Mouse (Mus musculus): ENCODE results near the gene Drd2. TPM values are rescaled to one million over a fixed set of nuclear protein-coding genes. Genes with fewer than 3 reads are reported as not detected.

The Drd2 gene
- total and polyA plus RNA-seq, 2 experiments = not detected

DNA sequence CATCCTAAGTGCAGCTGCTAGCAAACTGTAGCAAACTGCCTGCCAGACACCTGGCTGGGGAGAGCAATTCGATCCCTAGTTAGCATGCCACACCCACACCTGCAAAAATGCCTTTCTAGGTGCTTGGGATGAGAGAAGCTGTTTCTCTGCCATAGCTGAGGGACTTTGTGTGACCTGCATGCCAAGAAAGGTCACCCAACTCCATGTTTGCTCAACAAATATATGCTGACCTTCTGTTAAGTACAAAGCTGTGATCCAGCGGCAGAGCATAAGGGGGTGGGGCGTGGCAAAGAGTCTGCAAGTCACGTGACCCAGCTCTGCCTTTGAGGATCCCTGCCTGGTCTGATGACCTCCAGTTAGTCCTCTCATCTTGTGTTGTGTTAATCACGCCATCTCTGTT, 25.3 kb downstream of the Drd2 start:
- WGBS = 6% methylated on average over 5 of the region's 5 CpGs
- no peaks in the 10 kb centered on the region for H3K79me2 ChIP-seq (ENCODE audit: control insufficient read depth, insufficient read depth, low read length)
- H3K36me3 ChIP-seq (ENCODE audit: control insufficient read depth, insufficient read depth, low read length) = no peaks in the 10 kb centered on the region
- H3K27ac ChIP-seq (replicated peaks; ENCODE audit: insufficient read depth, low read depth, low read length) = no peak overlapping the region
- peak; percentile 83 for DNase-seq (ENCODE audit: extremely low read depth, low read depth, low spot score)
- no peaks in the 10 kb centered on the region for H3K27me3 ChIP-seq (ENCODE audit: control insufficient read depth, insufficient read depth, low read length)
- H3K4me3 ChIP-seq (ENCODE audit: insufficient read depth, low read depth, low read length) = no peak overlapping the region
- TF ChIP-seq CTCF (IDR thresholded peaks at IDR 0.05; ENCODE audit: low read depth, low read length) = no peak
- no peak for TF ChIP-seq POLR2A (IDR thresholded peaks at IDR 0.05; ENCODE audit: extremely low read depth, insufficient read depth, low read length)
- H3K4me1 ChIP-seq (ENCODE audit: control insufficient read depth, insufficient read depth, low read length) = no peaks in the 10 kb centered on the region
- H3K9ac ChIP-seq (ENCODE audit: low read depth, low read length) = no peak overlapping the region

GRCm38 (mm10) chr9:49373946-49374345, 33.5 kb downstream of the Drd2 start:
- Histone ChIP-seq H3K79me2 (ENCODE audit: control insufficient read depth, insufficient read depth, low read length) (no peaks in the 10 kb centered on the region), H3K4me3 (ENCODE audit: insufficient read depth, low read depth, low read length) (no peak overlapping the region), H3K27me3 (ENCODE audit: control insufficient read depth, insufficient read depth, low read length) (no peaks in the 10 kb centered on the region), H3K36me3 (ENCODE audit: control insufficient read depth, insufficient read depth, low read length) (no peaks in the 10 kb centered on the region), H3K9ac (ENCODE audit: low read depth, low read length) (no peak overlapping the region), H3K27ac (replicated peaks; ENCODE audit: insufficient read depth, low read depth, low read length) (no peak overlapping the region), H3K4me1 (ENCODE audit: control insufficient read depth, insufficient read depth, low read length) (no peaks in the 10 kb centered on the region)
- WGBS = 58% methylated on average over 2 of the region's 2 CpGs
- DNase-seq (ENCODE audit: extremely low read depth, low read depth, low spot score) = no peak
- TF ChIP-seq POLR2A (IDR thresholded peaks at IDR 0.05; ENCODE audit: extremely low read depth, insufficient read depth, low read length) = no peak

GRCm38 (mm10) chr9:49379962-49380361, 39.5 kb downstream of the Drd2 start:
- TF ChIP-seq CTCF (IDR thresholded peaks at IDR 0.05; ENCODE audit: low read depth, low read length) (no peak), POLR2A (IDR thresholded peaks at IDR 0.05; ENCODE audit: extremely low read depth, insufficient read depth, low read length) (no peak)
- WGBS = 84% methylated on average over 4 of the region's 4 CpGs

DNA sequence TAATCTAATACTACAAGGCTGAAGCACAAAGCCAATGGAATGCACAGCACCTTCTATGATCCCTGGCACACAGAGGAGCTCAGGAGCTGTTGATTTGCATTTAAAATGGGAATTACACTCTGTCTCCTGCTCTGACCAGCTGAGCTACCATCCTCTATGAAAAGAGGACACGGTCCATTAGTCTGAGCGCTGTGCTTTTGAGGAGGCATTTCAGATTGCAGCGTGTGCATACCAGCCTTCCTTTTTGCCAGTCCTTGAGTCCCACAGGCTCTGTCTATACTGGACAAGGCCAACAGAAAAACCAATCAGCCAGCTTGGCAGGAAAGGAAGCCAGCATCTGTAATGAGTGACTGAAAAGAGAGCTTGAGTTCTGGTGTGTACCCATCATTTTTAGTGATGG, 43.6 kb downstream of the Drd2 start:
- H3K9ac ChIP-seq (ENCODE audit: low read depth, low read length) = no peak overlapping the region
- no peak for TF ChIP-seq CTCF (IDR thresholded peaks at IDR 0.05; ENCODE audit: low read depth, low read length)
- TF ChIP-seq POLR2A (IDR thresholded peaks at IDR 0.05; ENCODE audit: extremely low read depth, insufficient read depth, low read length) = no peak
- no peak for DNase-seq (ENCODE audit: extremely low read depth, low read depth, low spot score)
- no peak overlapping the region for H3K4me3 ChIP-seq (ENCODE audit: insufficient read depth, low read depth, low read length)
- no peaks in the 10 kb centered on the region for H3K27me3 ChIP-seq (ENCODE audit: control insufficient read depth, insufficient read depth, low read length)
- no peaks in the 10 kb centered on the region for H3K36me3 ChIP-seq (ENCODE audit: control insufficient read depth, insufficient read depth, low read length)
- H3K4me1 ChIP-seq (ENCODE audit: control insufficient read depth, insufficient read depth, low read length) = no peaks in the 10 kb centered on the region
- H3K27ac ChIP-seq (replicated peaks; ENCODE audit: insufficient read depth, low read depth, low read length) = no peak overlapping the region
- no peaks in the 10 kb centered on the region for H3K79me2 ChIP-seq (ENCODE audit: control insufficient read depth, insufficient read depth, low read length)
- WGBS = 96% methylated on average over 3 of the region's 3 CpGs

More at GRCm38 (mm10) chr9:49379962-49380361, 39.5 kb downstream of the Drd2 start:
- H3K4me3 ChIP-seq (ENCODE audit: insufficient read depth, low read depth, low read length) = no peak overlapping the region
- no peak overlapping the region for H3K9ac ChIP-seq (ENCODE audit: low read depth, low read length)
- no peaks in the 10 kb centered on the region for H3K4me1 ChIP-seq (ENCODE audit: control insufficient read depth, insufficient read depth, low read length)
- no peaks in the 10 kb centered on the region for H3K36me3 ChIP-seq (ENCODE audit: control insufficient read depth, insufficient read depth, low read length)
- no peak for DNase-seq (ENCODE audit: extremely low read depth, low read depth, low spot score)
- no peaks in the 10 kb centered on the region for H3K79me2 ChIP-seq (ENCODE audit: control insufficient read depth, insufficient read depth, low read length)
- H3K27ac ChIP-seq (replicated peaks; ENCODE audit: insufficient read depth, low read depth, low read length) = no peak overlapping the region
- no peaks in the 10 kb centered on the region for H3K27me3 ChIP-seq (ENCODE audit: control insufficient read depth, insufficient read depth, low read length)

DNA sequence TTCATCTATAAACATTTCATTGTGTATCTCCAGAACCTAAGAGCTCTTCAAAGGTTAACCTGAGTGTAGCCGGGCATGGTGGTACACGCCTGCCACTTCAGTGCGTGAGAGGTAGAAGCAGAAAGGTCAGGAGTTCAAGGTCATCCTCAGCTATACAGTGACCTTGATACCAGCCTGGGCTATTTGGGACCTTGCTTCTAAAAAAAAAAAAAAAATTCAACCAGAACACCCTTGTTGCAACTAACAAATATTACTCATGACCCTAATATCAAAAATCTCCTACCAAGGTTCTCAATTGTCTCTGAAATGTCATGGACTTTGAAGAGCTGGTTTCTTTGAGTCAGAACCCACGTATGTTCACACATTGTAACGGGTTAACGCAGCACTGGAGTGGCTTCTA, 44.4 kb downstream of the Drd2 start:
- no peaks in the 10 kb centered on the region for H3K36me3 ChIP-seq (ENCODE audit: control insufficient read depth, insufficient read depth, low read length)
- H3K79me2 ChIP-seq (ENCODE audit: control insufficient read depth, insufficient read depth, low read length) = no peaks in the 10 kb centered on the region
- DNase-seq (ENCODE audit: extremely low read depth, low read depth, low spot score) = no peak
- H3K9ac ChIP-seq (ENCODE audit: low read depth, low read length) = no peak overlapping the region
- WGBS = 69% methylated on average over 6 of the region's 6 CpGs
- TF ChIP-seq POLR2A (IDR thresholded peaks at IDR 0.05; ENCODE audit: extremely low read depth, insufficient read depth, low read length) (no peak), CTCF (IDR thresholded peaks at IDR 0.05; ENCODE audit: low read depth, low read length) (no peak)
- H3K27me3 ChIP-seq (ENCODE audit: control insufficient read depth, insufficient read depth, low read length) = no peaks in the 10 kb centered on the region
- no peak overlapping the region for H3K27ac ChIP-seq (replicated peaks; ENCODE audit: insufficient read depth, low read depth, low read length)
- H3K4me3 ChIP-seq (ENCODE audit: insufficient read depth, low read depth, low read length) = no peak overlapping the region
- H3K4me1 ChIP-seq (ENCODE audit: control insufficient read depth, insufficient read depth, low read length) = no peaks in the 10 kb centered on the region

DNA sequence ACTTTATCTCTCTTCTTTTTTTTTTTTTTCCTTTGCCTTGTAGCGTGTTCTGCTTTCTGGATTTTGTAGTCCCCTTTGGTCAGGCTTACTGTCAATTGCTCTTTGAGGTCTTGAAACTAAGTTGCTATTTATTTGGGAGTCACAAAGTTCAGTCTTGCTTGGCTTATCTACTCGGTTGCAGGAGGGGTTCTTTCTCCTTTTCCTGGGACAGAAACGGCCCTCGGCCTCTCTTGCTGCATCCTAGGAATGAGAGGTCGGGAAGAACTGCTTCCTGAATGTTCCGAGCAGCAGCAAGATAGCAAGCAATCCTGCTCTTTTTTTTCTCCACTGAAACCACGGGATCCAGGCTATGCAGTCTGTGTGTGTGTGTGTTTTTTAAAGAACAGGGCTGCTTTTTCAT, 44.9 kb downstream of the Drd2 start:
- no peak overlapping the region for H3K9ac ChIP-seq (ENCODE audit: low read depth, low read length)
- H3K79me2 ChIP-seq (ENCODE audit: control insufficient read depth, insufficient read depth, low read length) = no peaks in the 10 kb centered on the region
- 15% methylated on average over 7 of the region's 7 CpGs for WGBS
- H3K27me3 ChIP-seq (ENCODE audit: control insufficient read depth, insufficient read depth, low read length) = no peaks in the 10 kb centered on the region
- H3K36me3 ChIP-seq (ENCODE audit: control insufficient read depth, insufficient read depth, low read length) = no peaks in the 10 kb centered on the region
- TF ChIP-seq POLR2A (IDR thresholded peaks at IDR 0.05; ENCODE audit: extremely low read depth, insufficient read depth, low read length) (no peak), CTCF (IDR thresholded peaks at IDR 0.05; ENCODE audit: low read depth, low read length) (no peak)
- no peak for DNase-seq (ENCODE audit: extremely low read depth, low read depth, low spot score)
- H3K4me1 ChIP-seq (ENCODE audit: control insufficient read depth, insufficient read depth, low read length) = no peaks in the 10 kb centered on the region
- no peak overlapping the region for H3K27ac ChIP-seq (replicated peaks; ENCODE audit: insufficient read depth, low read depth, low read length)
- no peak overlapping the region for H3K4me3 ChIP-seq (ENCODE audit: insufficient read depth, low read depth, low read length)
